Mouse (Mus musculus) frontal cortex, adult (tissue): ENCODE data around the gene Omp.
A peak's percentile ranks its signal among the peaks of the same experiment; 100 is the strongest.

Source experiments
- ATAC-seq: cut with Nextera tagmentation; 2 replicates; pipeline ENCODE4 v1.9.2; 2017; ENCODE audit warnings: mild to moderate bottlenecking, moderate library complexity, mixed read lengths; ENCODE audit not compliant: low TSS enrichment

The Omp gene

DNA sequence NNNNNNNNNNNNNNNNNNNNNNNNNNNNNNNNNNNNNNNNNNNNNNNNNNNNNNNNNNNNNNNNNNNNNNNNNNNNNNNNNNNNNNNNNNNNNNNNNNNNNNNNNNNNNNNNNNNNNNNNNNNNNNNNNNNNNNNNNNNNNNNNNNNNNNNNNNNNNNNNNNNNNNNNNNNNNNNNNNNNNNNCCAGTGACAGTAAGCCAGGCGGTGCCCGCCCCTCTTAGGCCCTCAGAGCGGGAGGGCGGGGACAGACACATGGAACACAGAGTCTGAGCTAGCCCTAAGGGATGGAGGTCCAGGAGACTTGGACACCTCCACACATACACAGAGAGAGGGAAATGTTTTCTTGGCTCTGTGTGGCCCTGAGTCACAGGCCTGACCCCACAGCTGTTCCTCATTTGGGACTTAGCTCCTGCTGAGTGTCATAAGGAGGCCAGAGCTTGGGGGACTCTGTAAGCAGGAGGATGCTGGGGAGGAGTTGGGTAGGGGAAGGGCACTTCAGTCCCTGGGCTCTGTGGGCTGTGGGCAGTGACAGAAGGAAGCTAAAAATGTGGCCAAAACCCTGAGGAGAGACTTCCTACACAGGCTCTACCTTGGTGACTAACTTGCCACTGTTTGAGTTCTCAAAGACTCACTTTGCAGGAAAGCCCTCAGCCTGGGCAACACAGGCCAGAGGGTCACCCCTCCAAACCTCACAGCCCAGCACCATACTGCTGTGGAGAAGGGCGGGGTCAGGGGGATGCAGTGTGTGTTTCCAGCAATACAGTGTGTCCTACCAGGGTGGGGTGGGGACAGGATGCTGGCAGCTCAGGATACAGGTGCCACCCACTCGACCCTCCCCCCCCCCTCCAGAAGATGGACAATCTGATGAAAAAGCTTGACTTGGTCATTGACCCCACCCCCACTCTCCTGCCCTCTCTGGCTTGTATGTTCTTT is 26.1 kb upstream of the Omp start:
- peak; percentile 75 for ATAC-seq

DNA sequence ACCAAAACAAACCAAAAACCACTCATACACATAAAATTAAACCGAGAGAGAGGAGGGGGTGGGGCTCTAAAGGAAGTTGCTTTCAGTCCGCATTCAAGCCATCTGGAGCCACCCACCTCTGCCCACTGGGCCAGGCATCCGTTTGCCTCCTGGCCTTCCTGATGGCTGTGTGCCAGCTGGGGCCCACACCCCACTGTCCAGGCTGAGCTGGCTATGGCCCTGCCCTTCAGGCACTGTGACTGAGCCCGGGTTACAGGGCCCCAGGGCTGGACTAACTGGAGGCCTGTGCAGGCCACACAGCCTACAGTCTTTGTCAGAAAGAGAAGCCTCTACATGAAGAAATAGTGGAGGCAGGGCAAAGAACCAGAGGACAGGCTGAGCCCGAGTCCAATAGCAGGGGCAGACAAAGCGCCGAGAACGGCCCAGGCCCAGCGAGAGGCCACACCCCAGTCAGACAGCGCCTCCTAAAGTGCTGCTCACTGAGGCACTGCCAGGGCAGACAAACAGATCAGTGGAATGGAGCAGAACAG is 19.8 kb upstream of the Omp start:
- ATAC-seq = peak; percentile 7; the same call in 1 of the 2 replicates

- ATAC-seq = no peak
Observed at GRCm38 (mm10) chr7:98164382-98164998, 19.2 kb upstream of the Omp start.

- ATAC-seq = no peak
Observed at GRCm38 (mm10) chr7:98163700-98164099, 18.4 kb upstream of the Omp start.

DNA sequence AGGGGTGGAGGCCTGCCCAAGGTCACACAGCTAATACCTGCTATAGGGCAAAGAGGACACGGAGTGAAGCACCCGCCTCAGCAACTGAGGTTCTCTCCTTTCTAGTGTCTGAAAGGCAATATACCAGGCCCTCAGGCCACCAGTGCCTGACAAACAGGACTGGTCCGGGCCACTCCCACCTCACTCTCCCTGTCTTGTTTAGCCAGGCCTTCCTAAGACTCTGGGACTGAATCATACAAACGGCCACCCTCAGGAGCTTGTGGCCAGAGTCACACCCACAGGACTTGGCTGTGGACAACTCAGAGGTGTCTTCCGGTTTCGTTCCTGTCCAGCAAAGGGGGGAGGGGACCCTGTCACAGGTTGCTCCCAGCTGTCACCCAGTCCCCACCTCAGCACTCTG is 16.9 kb upstream of the Omp start:
- no peak for ATAC-seq

DNA sequence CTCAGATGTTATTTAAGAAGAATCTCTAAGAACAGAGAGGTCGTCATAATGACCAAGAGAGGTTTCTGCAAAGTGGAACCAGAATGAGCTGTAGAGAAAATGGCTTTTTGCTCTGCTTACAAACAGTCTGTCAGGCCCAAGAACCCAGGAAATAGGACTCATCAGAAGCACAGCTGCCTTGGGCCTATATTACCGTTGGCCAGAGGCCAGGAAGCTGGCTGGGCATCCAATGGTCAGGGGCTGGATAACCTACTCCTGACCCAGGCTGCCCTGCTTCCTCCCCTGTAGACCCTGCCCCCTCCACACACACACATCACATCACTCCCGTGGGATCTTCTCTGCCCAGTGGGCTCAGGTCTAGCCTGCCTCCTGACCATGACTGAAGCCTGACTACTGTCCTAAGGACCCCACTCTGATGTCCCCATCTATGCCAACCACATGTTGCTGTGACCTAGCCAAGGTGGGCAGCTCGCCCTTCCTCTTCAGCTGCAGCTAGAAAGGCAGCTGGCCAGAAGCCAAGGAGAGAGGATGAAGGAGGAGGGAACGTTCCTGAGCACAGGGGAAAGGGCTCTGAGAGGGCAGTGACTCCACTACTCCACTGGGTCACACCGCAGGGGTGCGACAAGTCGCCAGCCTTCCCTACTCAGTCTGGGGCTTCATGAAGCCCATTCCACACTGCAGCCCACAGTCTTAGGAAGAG is 14.9 kb upstream of the Omp start:
- no peak for ATAC-seq

DNA sequence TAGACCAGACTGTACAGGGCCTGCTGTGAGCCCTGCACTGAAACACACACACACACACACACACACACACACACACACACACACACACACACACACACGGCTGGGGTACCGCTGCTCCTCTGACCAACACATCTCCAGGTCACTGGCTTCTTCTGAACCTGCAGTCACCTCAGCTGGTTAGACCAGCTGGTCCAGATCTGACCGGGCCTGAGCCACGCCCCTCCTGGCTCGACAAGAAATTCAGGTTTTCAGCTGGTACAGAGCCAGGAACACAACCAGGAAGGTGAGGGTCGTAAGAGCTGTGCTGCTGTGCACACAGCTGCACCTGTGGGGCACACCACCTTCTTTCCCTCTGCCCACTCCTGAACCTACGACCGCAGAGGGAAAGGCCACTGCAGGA is 13.2 kb upstream of the Omp start:
- no peak for ATAC-seq

DNA sequence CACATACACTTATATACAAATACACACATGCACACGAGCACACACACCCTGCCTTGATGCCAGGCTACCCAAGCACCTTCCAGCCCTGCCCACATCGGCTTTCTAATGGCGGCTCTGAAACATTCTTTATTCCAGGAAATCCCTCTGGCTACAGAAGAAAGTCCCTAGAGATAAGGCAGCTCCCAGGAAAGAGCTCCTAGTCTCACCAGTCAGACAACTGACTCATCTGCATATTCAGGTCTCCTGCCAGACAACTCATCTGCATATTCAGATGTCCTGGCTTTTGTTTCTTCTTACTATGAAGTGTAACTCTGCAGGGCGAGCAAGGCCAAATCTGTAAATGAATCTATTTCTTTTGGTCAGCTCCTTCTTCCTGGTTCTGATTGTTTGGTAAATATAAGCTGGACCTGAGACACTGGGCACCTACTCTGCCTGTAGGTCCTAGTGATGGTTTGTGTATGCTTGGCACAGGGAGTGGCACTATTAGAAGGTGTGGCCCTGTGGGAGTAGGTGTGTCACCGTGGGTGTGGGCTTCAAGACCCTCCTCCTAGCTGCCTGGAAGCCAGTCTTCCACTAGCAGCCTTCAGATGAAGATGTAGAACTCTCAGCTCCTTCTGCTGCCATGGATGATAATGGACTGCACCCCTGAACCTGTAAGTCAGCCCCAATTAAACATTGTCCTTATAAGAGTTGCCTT is 12.5 kb upstream of the Omp start:
- ATAC-seq = peak; percentile 56

- ATAC-seq = no peak
Observed at GRCm38 (mm10) chr7:98156280-98156665, 11.0 kb upstream of the Omp start.

DNA sequence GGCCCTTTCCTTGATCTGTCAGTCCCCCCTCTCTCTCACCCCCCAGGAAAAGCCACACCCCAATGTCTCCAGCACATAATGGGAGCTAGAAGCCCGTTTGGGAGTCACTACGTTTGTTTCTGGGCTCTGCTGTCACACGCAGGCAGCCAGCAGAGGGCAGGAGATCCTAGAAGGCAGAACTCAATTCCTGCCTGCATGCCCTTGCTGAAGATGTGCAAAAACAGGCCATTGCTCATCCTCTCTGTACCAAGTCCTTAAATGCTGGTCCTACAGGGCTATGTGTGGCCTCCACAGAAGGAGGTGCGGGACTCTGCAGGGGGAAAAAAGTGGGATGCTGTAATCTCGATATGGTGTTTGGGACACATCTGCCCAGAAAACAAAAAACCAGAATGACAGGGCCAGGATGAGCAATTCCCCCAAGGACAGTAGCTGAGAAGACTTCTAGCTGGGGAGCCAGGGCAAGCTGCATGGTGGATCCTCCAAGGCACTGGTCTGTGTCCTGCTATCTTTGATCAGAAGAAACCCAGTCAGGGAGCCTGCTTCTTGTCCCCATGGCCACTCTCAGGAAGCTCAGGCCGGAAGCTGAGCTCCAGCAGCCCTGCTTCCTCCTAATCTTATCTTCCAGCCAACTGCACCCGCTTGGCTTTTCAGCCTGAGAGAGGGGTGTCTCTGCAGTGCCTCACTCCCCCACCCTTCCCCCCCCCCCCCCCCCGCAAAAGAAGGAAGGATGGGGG is 10.4 kb upstream of the Omp start:
- peak; percentile 84 for ATAC-seq

DNA sequence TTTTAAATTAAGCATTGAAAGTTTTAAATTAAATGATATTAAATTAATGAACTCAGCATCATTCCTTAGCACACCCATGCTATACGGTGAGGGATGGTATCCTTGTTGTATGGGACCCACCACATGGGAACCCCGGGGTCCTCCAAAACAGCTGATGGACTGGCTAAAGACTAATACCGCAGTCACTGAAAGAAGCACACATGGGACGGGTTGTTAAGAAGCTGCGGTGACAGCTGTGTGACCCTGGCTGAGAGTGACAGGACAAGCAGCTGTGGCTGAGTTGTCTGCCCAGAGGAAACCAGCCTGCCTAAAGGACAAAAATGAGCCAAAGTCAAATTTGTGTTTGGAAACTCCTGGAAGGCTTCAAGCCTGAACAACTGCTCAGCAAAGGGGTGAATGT is 8.6 kb upstream of the Omp start:
- ATAC-seq = no peak

DNA sequence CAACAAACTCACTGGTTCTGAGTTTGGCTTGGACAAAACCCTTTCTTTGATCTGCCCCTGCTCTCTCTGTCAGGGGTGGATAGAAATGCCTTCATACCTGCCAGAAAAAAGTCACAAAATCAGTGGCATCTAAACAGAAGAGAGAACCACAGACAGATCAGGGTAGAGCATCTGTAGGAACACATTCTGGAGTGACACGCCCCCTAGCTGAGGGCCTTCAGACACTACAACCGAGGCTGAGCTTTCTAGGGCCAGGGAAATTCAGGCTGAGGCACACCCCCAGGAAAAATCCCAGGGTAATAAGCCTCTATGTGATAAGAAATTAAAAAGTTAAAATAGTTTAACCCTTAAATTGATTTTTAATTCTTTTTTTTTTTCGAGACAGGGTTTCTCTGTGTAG is 8.0 kb upstream of the Omp start:
- no peak for ATAC-seq

GRCm38 (mm10) chr7:98152400-98152799 is 7.1 kb upstream of the Omp start:
- no peak for ATAC-seq

DNA sequence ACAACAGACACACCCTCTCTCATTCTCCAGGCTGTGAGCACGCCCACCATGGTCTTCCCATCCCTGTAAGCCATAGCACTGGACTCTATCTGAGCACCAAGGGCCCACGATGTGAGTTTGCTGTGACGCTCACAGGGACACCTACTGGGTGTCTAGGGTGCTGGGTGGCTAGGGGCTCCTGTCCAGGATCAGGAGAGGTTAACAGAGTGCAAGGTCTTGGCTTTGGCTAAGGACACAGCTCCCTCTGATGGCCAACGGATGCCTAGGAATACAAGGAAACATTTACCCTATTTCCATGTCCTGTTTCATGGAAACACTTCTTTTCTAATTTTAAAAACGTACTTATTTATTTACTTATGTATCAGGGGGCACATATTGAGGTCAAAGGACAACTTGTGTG is 5.2 kb upstream of the Omp start:
- ATAC-seq = no peak

DNA sequence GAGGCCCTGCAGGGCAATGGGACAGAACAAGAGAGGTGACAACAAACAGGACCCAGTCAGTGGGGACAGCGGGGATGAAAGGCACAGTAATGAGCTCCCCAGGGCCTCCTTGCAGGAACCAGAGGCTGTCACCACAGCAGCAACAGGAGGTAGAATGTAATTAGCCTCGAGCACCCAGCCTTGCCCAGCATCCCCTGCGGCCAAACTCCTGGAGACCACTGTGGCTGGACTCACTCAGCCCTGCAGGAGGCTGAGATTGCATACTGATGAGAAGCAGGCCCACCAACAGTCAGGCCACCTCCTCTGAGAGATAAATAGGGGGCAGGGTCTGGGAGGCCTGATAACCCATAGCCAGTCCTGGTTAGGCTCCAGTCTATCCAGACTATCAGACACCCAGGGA is 4.5 kb upstream of the Omp start:
- no peak for ATAC-seq

- peak; percentile 74 for ATAC-seq
Observed at GRCm38 (mm10) chr7:98148721-98149407, 3.6 kb upstream of the Omp start.

DNA sequence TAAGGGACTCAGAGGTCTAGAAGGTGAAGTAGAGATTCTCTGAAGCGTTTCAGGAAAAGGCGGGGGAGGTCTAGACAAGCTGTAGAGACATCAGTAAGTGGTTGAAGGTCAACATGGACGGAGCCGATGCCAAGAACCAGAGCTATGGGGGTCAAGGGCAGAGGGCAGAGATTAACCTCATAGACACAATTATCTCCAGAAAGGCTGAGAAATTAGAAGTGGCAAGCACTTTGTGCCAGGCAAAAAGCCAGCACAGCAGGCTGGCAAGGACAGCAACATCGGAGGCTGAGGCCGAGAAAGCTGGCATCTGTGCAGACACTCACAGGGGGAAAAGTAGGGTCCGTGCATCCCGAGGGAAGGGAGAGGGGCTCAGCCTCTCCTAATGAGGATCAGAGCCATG is 2.5 kb upstream of the Omp start:
- no peak for ATAC-seq

DNA sequence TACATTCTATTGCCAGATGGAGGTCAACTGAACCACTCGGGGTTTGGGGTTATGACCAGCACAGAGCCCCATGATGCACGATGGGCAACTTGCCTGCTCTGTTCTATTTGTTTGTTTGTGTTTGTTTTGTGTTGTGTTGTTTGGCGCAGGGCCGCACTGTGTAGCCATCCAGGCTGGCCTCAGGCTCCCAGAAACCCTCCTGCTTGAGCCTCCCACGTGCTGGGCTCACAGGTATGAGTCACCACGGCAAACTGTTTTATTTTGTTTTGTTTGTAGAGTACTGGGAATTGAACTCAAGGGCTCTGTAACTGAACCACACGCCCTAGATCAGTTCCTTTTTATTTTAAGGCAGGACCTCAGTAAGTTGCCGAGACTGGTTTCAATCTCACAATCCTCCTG is 1.1 kb upstream of the Omp start:
- peak; percentile 42 for ATAC-seq

- ATAC-seq = peak; percentile 64
Observed at GRCm38 (mm10) chr7:98145842-98146446, 642 bp upstream of the Omp start.

DNA sequence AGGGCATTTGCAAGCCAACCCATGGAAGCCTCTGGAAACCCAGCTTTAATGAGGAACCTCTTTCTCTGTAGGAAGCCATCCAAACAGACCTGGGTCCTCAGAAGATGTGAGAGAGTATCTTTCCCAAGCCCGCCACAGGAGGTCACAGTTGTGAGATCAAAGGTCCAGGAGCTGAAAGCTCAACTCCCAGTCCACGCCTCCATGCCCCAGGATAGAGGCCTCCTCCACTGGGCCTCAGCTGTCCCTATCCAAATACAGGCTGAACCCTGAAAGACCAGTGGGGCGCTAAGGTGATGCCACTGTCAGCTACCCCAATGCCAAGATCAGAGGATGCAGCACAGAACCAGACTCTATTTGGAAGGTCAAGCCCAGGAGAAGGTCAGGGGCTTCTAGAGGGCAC is 2.7 kb downstream of the Omp start:
- ATAC-seq = no peak
